Mouse (Mus musculus): Measurements from ENCODE around the gene Bcl3.

The Bcl3 gene

DNA sequence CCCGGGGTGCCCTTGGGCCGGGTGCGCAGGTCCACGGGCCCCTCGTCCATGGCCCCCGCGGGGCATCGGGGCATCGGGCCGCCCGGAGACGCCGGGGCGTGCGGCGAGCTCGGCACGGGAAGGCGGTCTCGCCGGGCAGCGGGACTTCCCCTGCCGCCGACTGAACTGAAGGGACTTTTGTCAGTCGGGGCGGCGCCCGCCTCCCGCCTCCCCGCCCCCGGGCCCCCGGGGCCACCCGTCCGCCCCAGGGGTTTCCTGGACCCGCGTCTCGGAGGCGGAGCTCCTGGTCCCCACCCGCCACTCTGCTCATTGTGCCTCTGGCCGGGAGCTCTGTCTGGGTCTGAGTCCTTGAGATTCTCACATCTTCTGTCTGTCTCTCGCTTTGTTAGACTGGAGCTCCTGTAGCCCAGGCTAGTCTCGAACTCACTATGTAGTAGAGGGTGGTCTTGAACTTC lies at the start of gene Bcl3:
TSS of gene Bcl3 (minus strand) at position 167 of the 455 bp plus-strand sequence.
- DNase-seq = peak; percentile 61 to 68

DNA sequence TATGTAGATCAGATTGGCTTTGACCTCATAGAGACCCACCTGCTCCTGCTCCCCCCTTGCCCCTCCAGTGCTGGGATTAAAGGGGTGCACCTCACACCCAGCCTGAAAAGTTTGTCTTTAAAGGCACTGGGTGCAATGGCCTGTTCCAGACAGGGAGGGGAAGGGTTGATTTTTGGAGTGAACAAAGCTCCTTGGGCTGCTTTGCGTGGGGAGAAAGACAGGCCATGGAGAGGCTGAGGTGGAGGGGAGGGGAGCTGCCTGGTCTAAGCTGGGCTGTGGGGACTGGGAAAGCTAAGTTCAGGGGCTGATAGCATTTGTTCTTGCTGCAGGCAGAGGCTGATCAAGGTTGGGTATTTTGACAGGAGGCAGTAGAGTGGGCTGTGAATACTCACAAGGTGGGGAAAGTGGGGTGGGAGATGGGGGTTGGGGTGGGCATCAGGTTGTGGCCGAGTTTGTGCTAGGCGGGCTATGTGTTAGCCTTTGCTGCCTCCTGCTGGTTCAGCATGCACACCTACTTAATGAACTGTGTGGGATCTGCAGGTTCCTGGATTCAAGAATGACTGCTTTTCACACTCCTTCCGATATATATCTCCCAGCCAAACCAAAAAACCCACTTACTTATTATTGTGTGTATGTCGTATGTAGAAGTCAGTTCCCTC lies 49.5 kb upstream of the Bcl3 start:
- peak in 1 of 2 experiments; percentile 50 for DNase-seq

DNA sequence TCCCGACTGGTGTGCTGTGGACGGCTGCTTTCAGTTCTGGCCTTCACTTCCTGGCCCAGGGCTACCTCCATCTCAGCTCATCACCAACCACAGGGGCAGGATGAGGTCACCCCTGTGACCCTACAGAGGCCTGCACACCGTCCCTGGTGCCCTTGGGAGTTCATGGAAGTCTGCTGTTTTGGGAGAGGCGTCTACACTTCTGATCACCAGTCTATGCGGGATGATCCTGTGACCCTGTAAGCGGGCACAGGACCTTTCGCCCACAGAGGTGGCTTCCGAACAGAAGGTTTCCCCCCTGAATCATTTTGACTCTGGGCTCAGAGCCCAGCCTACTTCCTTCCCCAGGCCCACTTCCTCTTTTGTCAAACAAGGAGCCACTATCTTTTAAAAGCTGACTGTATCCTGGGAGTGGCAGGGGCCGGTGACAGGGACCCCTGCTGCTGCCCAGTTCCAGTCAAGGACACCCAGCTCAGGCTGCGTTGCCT lies 48.6 kb upstream of the Bcl3 start:
- DNase-seq = peak; percentile 39 to 43

DNA sequence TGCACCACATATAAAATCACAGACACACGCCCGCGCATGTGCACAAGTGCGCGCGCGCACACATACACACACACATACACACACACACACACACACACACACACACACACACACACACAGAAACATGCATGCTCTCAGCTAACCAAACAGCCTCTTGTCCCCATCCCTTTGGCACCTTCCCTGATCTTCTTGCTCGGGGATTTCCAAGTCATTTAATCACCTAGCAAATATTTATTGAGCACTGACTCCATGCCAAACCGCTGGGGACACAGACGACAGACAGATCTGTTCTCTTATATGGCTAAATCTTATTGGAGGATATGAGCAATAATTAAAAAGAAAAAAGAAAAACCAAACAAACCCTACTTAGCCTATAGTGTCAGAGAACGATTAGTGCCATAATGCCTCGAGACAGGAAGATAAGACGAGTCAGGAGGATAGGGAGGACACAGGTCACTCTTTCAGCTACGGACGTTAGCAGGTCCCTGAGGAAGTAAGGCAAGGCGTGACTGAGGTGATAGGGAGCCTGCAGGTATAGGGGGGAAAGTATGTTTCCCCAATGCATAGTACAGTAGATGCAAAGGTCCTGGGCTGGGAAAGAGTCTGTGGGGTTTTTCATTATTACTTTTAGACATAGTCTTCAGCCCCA lies 45.3 kb upstream of the Bcl3 start:
- DNase-seq = no peak

DNA sequence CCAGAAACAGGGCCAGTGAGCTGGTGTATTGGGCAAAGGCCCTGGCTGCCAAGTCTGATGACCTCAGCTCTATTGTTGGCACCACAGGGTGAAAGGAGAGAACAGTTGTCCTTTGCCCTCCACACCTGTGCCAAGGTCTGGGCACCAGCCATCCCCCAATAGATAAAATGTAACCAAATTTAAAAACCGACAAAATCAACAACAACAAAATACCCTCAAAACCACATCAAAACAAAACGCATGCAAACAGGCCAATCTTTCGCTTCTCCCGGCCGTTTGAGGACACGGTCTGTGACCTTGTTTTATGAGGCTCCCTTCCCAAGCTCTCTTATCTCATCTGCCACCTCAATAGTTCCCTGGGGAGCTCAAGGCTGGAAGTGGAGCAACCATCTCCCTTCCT lies 43.9 kb upstream of the Bcl3 start:
- peak; percentile 57 to 69 for DNase-seq

DNA sequence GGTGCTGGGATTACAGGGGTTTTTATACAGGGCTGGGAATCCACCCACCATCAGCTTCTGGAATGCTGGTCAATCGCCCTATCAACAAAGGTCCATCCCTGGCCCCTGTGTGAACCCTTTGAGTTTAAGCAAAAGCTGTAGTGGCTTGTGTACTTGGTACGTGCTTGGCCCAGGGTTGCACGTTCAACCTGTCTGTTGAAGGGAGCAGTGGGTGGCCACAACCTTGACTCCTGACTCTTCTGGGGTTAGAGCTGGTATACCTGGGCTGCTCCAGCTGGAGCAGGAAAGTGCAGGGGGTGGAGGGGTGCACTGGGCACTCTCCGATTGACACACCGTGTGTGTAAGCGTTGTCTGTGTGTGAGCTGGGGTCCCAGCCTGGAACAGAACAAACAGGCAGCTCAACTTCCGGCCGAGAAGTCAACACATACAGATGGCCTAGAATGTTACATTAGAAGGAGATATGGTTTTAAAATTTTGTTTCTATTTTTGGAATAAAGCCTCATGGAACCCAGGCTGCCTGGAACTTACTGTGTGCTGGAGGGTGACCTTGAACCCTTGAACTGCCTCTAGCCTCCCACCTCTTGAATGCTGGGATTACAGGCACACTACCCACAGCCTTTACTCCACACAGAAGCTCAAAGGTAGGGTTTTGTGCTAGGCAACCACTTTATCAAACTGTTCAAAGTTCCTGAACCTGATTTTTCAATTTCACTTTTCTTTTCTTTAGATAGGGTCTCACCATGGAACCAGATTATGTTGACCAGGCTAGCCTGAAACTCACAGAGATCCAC lies 42.9 kb upstream of the Bcl3 start:
- DNase-seq = no peak

DNA sequence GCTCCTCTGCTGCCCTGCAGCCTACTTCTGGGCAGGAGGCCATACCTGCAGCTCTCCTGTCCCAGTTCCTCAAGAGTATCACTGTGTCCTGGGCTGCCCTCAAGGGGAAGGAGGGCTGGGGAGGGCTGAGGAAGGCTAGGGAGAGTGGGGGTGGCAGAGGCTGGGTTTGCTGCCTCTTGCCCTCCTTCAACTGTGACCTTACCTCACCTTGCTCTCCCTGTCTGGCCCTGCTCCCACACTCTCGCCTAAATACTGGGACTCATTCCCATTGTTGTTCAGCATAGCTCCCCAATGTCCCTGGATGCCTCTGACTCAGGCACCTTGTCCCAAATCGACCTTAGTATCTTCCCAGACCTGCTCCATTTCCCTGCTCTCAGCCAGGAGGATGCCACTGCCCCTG lies 41.7 kb upstream of the Bcl3 start:
- peak; percentile 47 to 48 for DNase-seq

DNA sequence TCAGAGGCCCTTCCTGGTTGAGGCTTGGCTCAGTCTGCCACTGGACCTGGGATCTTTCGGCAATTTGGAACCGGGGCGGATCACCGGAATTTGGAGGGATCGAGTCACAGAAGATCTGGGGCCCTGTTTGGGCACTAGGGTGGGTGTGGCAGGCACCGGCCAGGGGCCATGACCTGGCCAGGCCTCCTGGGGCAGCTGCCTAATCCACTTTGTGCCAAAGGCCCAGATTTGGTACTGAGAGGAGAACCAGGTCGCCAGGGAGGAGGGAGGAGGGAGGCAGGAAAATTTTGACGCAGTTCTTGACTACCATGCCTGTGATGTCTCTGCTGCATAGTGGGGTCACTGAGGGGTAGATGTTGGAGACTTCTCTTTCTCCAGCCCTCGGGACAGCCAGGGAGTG lies 38.6 kb upstream of the Bcl3 start, which contains the start of gene Ceacam16:
TSS of gene Ceacam16 (minus strand) at position 101 of the 400 bp plus-strand sequence.
- no peak for DNase-seq

DNA sequence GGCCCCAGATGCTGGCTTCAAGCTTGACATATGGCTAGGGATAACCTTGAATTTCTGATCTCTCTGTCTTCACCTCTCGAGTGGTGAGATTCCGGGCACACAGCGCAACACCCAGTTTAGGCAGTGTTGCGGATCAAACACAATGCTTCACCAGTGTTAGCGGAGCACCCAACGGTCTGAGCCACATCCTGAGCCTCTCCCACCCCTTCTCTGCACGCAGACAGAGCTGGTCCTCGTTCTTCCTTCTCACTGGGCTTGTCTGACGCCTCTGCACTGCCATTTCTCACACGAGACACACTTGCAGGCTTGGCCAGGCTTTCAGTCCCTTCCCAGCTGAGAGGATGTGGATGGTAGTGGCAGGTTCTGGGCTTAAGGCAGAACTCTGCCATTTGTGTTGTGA lies 37.2 kb upstream of the Bcl3 start:
- DNase-seq = no peak

DNA sequence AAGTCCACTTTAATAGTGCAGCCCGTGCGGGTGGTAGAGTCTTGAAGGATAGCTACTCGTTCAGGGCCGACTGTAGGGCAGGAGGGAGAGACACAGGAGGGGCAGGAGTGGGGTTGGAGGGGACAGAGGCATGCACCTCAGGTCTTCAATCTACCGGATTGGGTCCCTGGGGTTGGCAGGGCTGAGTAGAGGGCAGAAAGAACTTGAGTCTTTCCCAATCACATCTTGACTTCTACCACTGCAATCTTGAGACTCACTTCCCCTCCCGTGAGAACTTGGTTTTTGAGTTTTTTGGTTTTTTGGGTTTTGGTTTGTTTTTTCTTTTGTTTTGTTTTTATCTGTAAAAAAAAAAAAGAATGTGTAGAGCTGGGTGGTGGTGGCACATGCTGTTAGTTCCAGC lies 33.7 kb upstream of the Bcl3 start:
- DNase-seq = no peak

DNA sequence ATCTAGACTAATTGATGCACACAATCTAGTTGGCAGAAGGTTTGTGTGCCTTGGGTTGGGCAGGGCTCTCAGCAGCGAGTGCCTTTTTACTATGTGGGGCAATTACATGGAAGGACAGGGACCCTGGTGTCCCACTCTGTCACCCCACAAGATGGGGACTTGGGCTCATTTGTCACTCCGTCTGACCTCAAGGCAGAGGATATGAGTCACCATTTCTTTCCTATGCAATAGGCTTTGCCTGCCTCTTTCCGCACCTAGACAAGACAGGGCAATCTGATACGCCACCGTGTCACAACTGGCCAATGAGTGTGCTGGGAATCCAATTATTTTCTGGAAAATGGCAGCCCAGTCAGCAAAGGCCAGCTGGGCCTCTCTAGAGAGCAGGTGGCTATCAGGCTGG lies 33.1 kb upstream of the Bcl3 start:
- no peak for DNase-seq

DNA sequence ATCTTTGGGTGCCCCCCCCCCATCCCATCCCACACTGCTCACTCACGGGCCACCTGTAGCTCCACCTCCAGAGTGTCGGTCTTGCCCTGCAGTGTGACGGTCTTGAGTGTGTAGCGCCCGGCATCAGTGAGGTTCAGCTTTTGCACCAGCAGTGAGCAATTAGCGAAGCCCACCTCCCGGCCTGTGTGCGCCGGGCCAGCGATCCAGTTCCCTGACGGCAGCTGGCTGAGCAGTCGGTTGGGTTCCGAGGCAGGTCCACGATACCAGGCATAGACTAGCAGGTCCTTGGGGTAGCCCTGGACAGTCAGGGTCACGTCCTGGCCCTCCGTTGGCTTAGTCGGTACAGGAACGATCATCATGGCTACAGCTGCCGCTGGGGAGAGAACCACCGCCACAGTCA lies 31.0 kb upstream of the Bcl3 start:
- no peak for DNase-seq

DNA sequence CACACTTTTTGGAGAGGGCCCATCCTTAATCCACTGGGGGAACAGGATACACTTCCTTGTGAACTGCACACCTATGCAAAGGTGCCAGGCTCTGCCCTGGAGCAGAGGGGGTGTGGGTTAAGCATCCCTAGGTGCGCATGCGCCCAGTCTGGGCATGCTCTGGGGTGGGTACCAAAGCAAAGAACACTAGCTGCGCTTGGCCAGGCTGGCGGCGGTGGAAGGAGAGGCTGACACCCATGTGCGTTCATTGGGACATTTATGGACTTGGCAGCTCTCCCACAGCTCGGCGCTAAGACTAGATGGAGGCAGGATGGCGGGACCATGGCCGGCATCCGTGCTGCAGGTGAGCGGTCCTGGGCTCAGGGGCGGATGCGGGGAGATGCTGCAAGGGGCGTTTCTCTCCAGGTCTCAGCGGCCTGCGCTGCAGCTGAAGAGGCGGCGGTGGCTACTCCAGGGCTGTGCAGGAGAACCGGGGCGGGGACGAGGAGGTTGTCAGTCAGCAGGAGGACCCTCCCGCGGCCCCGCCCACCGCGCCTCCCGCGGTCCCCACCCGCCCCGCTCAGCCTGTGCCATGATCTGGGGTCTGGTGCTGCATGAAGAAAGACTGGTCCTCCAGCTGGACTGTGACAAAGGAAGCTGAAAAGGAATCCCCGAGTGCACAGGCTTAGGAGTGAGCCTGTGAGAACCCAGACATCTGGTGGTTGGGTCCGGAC lies 29.4 kb upstream of the Bcl3 start, which contains the start of gene Gm19345:
TSS of gene Gm19345 (plus strand) at position 146 of the 713 bp plus-strand sequence.
- DNase-seq = no peak

DNA sequence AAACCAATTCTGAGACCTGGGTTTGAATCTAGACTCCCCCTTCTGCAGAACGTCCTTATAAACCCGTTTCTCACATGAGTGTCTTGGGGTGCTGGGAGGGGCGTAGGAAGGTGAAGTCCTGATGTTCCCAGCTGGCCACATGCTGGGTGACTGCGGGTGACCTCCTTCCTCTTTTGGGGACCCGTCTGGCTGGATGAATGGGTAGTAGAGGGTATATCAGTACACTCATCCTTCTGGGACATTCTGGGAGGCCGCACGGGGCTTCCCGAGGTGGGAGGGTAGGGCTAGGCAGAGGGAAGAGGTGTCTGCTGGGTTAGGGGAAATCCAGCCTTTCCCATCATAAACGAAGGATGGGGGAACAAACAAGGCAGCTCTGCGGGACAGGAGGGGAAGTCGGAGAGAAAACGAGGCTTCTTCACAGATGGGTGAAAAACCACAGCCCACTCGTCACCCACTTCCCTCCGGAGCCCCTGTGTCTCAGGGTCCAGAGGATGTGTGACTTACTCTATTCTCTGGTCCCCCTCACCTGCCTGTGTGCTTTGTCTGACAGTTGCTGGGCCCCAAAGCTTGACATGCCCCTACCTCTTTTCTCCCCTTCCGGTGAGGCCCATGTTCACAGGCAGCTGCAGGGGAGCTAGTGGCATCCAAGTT lies 22.1 kb upstream of the Bcl3 start:
- DNase-seq = no peak

DNA sequence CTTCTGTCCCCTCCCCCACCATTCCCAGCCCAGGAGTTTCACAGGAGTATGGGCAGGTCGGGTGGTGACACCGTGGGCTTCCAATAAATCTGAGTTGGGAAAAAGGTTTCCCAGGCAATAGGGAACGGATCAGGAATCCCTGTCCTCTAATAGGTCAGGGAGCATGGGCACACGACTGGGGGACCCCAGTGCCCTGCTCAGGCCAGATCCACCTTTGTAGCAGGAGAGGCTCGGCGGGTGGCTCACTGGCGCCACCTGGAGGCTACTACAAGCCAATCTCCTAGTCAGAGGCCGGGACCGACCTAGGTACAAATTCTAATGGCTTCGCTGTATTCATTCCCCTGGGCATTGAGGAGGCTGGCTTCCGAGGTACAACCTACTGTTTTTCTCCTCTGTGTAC lies 21.0 kb upstream of the Bcl3 start:
- DNase-seq = peak; percentile 73 to 86

DNA sequence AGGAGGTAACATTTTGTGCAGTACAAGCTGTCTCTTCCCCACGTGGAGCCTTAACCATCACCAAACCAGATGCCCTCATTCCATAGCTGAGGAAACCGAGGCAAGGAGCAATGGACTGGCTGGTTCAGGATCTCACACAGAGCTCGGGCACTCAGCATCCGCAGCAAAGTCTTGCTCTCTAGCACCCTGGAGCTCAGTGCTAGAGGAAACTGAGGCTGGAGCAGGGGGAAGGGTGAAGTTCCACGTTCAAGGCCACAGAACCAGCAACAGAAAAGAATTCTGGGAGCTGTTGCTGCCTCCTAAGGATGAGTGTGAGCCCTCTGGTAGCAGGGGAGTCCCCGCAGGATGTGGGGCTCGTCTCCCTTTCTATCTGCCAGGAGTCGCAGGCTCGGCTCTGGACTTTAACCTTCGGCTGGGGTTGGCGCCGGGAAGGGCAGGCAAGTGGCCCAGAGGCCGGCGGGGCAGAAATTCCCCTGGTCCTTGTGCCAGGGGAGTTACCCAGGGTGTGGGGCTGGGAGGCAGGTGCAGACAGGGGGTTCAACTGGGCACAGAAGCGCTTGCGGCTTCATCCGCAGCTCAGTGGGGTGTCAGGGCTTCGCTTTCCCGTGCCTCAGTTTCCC lies 20.4 kb upstream of the Bcl3 start:
- peak; percentile 89 to 90 for DNase-seq

DNA sequence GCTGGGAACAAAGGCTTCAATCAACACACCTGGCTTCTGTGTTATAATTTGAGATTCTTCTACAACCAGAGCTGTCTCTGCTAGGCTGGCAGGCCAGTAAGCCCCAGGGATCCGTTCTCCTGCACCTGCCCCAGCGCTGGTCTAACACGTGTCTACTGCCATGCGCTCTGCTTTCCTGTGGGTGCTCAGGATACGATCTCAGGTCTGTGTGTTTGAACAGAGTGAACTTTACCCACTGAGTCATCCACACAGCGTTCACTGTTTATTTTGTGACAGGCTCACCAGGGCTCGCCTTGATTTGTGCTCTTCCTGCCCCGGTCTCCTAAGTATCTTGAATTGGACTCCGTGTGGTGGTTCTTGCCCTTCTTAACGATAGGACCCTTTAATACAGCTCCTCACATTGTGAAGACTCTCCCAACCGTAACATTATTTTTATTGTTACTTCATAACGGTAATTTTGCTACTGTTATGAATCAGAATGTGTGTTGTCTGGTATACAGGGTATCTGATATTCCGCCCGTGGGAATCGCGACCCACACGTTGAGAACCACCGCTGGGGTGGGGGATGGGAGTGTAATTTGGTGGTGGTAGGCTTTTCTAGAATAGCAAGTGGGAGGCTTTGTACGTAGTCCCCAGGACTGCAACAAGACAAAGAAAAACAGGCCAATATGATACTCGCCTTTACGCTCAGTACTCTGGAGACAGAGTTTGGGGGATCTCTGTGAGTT lies 19.3 kb upstream of the Bcl3 start:
- peak; percentile 48 to 53 for DNase-seq

DNA sequence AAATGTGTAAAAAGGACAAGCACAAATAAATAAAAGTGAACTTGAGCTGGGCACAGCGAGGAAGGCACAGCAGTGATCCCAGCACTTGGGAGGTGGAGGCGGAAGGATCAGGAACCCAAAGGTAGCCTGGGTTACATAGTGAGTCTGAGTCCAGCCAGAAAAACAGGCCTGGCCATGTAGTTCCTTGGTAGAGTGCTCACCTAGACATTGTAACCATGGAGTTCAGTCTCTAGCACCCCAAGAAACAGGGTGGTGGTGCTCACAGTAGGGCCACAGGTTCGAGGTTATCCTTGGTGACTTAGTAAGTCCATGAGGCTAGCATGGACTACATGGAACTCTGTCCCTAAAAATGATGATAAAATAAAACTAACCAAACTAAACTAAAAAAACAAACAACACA lies 18.4 kb upstream of the Bcl3 start:
- no peak for DNase-seq

DNA sequence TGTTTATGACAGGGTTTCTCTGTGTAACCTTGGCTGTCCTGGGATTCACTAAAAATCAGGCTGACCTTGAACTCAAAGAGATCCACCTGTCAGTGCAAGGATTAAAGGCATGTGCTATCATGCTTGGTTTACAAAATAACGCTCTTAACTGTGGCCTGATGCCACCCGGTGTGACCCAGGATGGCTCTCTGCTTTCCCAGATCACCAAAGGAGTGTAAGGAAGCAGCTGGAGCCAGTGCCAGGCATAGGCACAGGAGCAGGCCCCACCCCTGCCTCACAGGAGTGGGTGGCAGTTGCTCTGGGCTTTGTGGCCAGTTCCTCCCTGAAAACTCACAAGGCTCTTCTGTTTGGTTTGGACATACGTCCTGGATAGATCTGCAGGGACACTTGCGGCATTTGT lies 17.8 kb upstream of the Bcl3 start:
- no peak for DNase-seq

DNA sequence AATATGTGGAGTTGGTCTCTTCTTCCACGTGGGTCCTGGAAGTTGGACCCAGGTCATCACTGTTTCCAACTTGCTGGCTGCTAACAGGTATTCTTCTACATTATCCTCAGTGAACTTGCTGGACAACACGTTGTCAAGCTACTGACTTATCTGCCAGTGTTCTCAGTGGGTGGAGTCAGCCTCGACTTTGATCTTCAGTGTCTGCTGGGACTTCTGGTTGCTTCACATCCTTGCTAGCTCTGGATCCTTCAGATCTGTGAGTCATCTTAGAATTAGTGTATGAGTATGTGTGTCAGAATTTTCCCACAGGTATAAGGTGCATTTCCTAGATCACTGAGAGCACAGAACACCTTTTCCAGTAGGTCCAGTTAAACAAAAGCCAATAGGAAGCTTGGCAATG lies 14.3 kb upstream of the Bcl3 start:
- no peak for DNase-seq

DNA sequence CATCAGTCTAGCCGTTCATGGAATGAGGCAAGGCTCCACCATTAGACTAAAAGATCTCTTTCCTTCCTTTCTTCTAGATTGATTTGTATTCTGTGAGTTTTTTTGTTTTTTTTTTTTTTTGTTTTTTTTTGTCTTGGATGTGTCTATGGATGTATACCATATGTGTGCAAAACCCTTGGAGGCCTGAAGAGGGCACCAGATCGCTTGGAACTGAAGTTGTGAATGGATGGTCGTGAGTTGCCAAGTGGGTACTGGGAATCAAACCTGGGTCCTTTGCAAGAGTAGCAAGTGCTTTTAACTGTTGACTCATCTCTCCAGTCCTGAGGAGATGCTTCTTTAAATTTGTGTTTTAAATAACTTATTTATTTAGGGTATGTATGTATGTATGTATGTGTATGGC lies 11.5 kb upstream of the Bcl3 start:
- DNase-seq = no peak

All from kidney, adult 8-10 months (tissue).